Mouse (Mus musculus) layer of hippocampus, adult 6 months (tissue): ENCODE data around the gene Col4a3. TPM values are rescaled to one million over a fixed set of nuclear protein-coding genes. Genes with fewer than 3 reads are reported as not detected.

Experiments
- long read RNA-seq, 2 experiments: library from polyadenylated mRNA; unstranded; transcript quantifications; one replicate each; pipeline ENCODE4 v2.0.0; 2019 to 2020
- polyA plus RNA-seq: library from polyadenylated mRNA; unstranded; fragments of <200 nt; fragmentation: Nextera tagmentation; gene quantifications from 2 replicates; pipeline ENCODE4 v1.2.3, GENCODE M21; 2021

Gene Col4a3
- 0.09 and 1.1 TPM in 2 replicates for polyA plus RNA-seq
- long read RNA-seq, experiment 1, result 0 reads
- long read RNA-seq, experiment 2, partial matches to known transcripts, result 0 of 1 reads
- long read RNA-seq, experiment 2, other reads (novel, unspliced or antisense), result 1 of 1 reads

DNA sequence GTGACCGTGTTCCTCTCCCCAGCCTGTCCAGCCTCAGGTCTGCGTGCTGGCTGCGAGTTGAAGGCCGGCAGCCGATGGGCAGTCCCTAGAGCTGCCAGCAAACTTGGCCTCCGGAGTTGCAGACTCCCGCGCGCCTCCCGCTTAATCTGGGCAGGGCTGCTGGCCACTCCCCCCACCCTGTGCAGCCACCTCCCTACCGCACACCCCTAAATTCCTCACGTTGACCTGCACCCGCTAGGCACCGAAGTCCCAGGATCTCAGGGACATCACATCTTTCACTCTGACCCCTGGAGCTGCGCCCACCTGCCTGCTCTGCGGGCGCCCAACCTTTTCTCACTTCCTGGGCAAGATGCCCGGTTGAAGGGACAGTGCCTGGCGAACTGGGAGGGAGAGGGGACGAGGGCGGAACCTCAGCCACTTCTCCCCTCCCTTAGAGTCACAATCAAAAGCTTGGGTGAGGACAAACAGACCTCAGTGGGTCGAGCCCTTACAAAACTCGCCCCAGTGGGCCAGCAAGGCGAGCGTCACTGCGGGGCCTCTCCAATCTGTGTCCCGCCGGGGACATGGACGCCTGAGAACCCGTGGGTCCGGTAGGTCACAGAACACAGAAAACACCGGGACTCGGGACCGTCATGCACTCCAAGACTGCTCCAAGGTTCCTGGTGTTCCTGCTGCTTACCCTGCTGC lies at the start of gene Col4a3, which contains the start of gene Col4a4:
Gene Col4a3 (plus strand): TSS at position 209 of the 687 bp plus-strand sequence.
Gene Col4a4 (minus strand): TSS at position 137 of the 687 bp plus-strand sequence.

DNA sequence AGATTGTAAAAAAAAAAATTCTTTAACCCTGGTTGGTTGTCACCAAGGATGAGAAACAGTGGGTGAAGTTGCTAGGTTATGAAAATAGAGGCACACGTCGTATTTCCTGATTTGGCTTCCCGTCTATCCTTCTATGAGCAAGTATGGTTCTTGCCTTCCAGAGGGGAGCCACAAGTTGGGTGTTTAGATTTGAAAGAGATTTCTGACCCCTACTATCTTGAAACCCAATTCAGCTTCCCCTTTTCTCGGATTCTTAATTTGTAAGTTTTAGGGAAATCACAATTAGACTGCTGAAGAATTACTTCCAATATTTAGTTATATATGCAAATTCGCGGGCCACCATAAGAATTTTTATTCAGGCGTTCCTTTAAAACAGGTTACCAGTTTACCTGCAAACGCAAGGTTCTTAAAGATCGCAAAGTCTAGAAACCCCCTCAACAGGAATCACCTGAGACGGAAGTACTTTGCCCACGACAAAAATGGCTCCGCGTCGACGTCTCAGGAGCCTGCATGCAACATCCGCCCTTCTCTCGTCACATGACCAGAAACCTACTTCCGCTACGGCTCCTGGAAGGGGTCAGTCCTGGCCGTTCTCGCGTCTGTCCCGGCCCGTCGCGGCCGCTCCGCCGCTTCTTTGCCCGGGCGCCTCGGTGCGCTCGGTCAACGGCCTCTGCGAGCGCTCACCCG lies 137.8 kb downstream of the Col4a3 start, which contains the start of gene Mff:
Gene Mff (plus strand): TSS at position 552 of the 687 bp plus-strand sequence.

GRCm38 (mm10) chr1:82768269-82768668 lies 181.5 kb downstream of the Col4a3 start, which contains the start of gene Tm4sf20:
Gene Tm4sf20 (minus strand): TSS chr1:82768461.

GRCm38 (mm10) chr1:82771022-82771586 lies 184.4 kb downstream of the Col4a3 start, which contains the start of gene Gm47791:
Gene Gm47791 (minus strand): TSS chr1:82771243.

Other genes starting within 250 kb of the Col4a3 start
- 0.04 and 0.44 TPM in 2 replicates for gene Col4a4, start 72 bp upstream of the Col4a3 start, polyA plus RNA-seq
- 344 and 367 TPM in 2 replicates for gene Mff, start 138.0 kb downstream of the Col4a3 start, polyA plus RNA-seq
- gene Tm4sf20, start 181.5 kb downstream of the Col4a3 start, polyA plus RNA-seq, result not detected in 2 replicates
- gene Gm47791, start 184.3 kb downstream of the Col4a3 start, polyA plus RNA-seq, result not detected in 2 replicates